Mouse (Mus musculus): Measurements from ENCODE around the gene Mcpt8. TPM values are rescaled to one million over a fixed set of nuclear protein-coding genes. Genes with fewer than 3 reads are reported as not detected.

The Mcpt8 gene
- total RNA-seq, 2 experiments from 2014 or later = not detected

Small RNA genes lying within 50 kb of the gene (microRNA-seq; reads per million reads assigned to microRNA genes)
- gene Mir6949 = 0 reads per million in 2 experiments

Other genes with a start within 250 kb of the Mcpt8 start
- gene Nynrin, start 231.3 kb downstream of the Mcpt8 start, total RNA-seq (2021) = 10 to 100 TPM; 17.0 to 17.3 TPM
- gene Cbln3, start 200.9 kb downstream of the Mcpt8 start, total RNA-seq (2021) = 1 to 10 TPM in 1 of 2 experiments, under 1 TPM in 1; 0.62 to 1.0 TPM
- gene Khnyn, start 200.3 kb downstream of the Mcpt8 start, total RNA-seq (2021) = 10 to 100 TPM; 11.8 to 13.4 TPM
- gene Sdr39u1, start 185.0 kb downstream of the Mcpt8 start, total RNA-seq (2021) = 10 to 100 TPM; 80.5 to 87.8 TPM
- under 1 TPM in 1 of 2 experiments, not detected in 1; 0.34 TPM for gene Cma1, start 140.6 kb downstream of the Mcpt8 start, total RNA-seq (2021)
- gene Cma2, start 134.3 kb downstream of the Mcpt8 start, total RNA-seq (2021) = not detected
- not detected for gene Mcpt1, start 67.3 kb downstream of the Mcpt8 start, total RNA-seq (2021)
- gene Mcpt9, start 54.8 kb downstream of the Mcpt8 start, total RNA-seq (2021) = not detected
- gene Mcpt2, start 43.2 kb downstream of the Mcpt8 start, total RNA-seq (2021) = not detected
- gene Mcpt4, start 23.0 kb downstream of the Mcpt8 start, total RNA-seq (2021) = not detected
- gene Ctsg, start 17.3 kb upstream of the Mcpt8 start, total RNA-seq (2021) = not detected
- gene Gzme, start 35.4 kb upstream of the Mcpt8 start, total RNA-seq (2021) = not detected
- not detected for gene Gzmd, start 47.3 kb upstream of the Mcpt8 start, total RNA-seq (2021)
- gene Gzmg, start 74.3 kb upstream of the Mcpt8 start, total RNA-seq (2021) = not detected
- gene Gzmn, start 89.3 kb upstream of the Mcpt8 start, total RNA-seq (2021) = not detected
- gene Gzmf, start 126.1 kb upstream of the Mcpt8 start, total RNA-seq (2021) = not detected
- gene Gzmc, start 149.4 kb upstream of the Mcpt8 start, total RNA-seq (2021) = not detected
- gene Gzmb, start 177.0 kb upstream of the Mcpt8 start, total RNA-seq (2021) = not detected